Mouse (Mus musculus): Measurements from ENCODE around the gene Cacybp.

The Cacybp gene

DNA sequence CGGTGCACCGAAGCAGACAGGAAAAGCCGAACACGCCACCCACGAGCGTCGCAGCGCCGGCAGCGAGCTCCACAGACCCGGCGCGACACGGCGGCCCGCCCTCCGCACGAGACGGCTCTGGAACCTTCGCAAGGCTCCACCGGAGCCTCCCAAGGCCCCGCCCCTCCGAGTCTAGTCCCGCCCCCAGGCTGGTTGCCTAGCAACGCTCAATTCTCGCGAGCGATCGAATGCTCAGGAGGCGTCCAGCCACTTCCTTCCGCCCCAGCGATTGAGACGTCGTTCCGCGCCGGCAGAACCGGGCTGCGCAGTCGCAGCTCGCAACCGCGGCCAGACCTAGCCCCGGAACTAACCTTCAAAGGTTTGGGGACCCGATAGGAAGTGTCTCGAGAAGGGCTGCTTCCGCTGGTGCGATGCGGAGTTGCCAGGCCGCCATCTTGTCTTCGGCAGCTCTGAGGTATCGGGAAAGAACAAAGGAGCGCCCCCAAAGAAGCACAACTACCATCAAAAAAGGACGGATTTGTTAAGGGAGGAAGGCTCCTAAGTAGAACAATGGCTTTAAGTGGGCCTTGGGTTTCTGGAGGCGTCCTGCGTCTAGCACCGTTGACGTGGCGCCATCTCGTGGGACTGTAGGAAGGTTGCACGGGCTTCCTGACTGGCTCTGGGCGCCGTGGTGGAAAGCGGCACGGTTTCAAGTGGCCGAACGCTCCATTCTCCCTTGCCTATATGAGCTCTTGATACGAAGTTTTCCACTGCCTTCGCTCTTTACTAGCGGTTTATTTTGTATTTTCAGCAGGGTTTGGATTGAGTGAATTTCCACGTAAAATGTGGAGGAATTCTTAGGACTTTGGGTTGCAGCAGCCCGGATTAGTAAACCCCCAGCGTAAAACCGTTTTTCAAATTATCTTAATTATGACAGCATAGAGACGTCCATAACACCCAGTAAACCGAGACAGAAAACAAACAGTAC lies at the start of gene Cacybp:
Cacybp (minus strand) TSS at position 173 of the 967 bp plus-strand sequence.
- peak; percentile 100 for DNase-seq (ENCODE audit: low spot score in 2 of 2)

DNA sequence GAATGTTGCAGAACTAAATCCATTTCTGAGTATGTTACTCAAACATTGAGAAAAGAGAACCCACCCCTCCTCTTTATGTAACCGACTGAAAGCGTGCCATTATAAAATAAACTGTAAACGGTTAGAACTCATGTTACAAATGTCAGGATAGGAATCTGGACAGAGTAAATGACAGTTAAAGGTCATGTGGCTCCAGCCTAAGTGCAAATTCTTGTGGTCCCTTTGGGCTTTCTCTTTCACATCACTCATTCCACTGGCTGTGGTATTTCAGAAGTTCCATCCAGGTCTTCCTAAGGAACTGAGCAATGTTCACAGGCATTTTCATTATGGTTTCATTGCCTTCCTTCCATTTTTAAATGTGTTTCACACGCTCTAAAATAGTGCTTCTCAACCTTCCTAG lies 49.7 kb upstream of the Cacybp start:
- DNase-seq (ENCODE audit: low spot score in 2 of 2), result no peak

DNA sequence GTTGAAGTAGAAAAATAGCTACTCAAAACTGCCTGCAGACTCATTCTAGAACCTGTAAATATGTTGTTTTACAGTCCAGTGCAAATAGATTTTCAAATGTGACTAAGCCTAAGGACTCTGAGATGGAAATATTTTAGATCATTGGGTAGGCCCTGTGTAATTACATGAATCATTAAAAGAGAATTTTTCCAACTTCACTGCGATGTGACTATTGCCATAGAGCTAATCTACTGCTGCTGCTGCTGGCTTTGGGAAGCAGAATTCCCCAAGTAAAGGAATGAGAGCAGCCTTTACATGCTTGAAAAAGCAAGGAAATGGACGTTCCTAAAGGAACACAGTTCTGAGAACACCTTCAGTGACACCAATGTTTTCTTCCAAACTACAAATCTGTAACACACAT lies 49.2 kb upstream of the Cacybp start:
- no peak for DNase-seq (ENCODE audit: low spot score in 2 of 2)

DNA sequence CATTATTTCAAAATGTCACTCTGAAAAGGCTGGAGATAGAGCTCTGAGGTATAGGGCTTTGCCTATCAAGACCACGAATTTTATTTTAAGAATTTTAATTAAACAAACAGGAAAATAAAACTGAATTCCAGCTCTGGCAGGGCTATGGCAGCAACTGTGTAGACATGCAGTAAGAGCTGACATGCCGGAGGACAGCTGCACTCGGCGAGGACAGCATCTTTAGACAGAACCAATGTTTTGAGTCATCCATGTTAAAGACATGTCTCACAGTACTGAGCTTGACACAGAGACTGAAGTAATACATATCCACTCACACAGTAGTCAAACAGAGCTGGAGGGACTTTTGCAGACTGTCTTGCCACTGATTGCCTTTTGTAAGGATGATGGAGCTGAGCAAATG lies 47.9 kb upstream of the Cacybp start:
- no peak for DNase-seq (ENCODE audit: low spot score in 2 of 2)

DNA sequence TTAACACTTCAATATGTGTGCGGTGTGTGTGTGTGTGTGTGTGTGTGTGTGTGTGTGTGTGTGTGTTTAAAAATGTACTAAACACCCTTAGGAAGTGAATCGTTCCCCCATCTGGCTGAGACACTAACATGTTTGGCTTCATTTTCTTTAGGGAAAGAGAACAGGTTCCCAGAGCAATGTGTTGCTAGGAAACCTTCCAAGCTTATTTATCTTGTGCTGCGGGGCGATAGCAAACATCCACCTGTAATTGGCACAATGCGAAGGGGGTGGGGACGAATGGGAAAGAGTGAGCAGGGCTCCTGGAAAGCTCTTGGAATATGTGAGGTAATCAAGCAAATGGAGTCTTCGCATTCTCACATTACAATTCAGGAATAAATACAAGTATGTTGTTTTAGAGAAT lies 47.2 kb upstream of the Cacybp start:
- DNase-seq (ENCODE audit: low spot score in 2 of 2), result no peak

DNA sequence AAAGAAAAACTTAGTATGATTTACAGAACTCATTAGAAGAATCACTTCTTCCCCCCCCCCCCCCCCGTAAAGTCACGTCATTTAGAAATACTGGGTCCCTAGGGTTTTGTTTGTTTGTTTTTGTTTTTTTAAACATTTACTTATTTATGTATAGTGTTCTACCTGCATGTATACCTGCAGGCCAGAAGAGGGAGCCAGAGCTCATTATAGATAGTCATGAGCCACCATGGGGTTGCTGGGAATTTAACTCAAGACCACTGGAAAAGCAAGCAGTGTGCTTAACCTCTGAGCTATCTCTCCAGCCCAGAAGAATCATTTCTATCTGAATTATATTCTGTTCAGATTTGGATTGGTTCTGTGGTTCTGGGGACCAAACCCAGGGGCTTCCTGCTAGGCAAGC lies 40.4 kb upstream of the Cacybp start:
- DNase-seq (ENCODE audit: low spot score in 2 of 2), result no peak

DNA sequence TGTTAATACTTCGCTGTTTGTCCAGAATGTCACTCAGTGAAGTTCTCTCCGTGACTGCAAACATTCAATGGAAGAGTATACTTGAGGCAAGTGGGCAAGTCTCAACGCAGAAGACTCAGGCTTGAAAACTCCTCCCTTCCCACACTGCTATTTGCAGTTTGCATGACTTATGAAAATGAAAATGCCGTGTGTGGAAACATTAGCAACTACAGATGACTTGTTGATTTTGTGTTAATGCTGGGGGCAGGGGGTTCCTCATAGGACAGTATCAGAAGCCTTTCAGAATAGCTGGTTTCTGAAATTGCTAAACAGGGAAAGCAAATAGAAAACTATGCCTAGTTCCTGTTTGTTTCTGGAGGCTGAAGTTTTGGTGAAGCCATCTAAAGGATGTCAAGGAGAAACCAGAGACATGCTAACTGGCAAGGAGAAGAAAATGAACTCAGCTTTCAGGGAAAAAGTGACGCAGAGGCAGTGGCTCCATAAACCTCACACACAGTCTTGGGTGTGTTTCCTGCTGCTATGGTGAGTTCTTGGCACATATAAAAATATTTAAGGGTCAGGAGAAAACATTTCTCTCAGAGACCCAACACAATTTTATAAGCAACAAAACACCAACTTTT lies 38.8 kb upstream of the Cacybp start:
- no peak for DNase-seq (ENCODE audit: low spot score in 2 of 2)

DNA sequence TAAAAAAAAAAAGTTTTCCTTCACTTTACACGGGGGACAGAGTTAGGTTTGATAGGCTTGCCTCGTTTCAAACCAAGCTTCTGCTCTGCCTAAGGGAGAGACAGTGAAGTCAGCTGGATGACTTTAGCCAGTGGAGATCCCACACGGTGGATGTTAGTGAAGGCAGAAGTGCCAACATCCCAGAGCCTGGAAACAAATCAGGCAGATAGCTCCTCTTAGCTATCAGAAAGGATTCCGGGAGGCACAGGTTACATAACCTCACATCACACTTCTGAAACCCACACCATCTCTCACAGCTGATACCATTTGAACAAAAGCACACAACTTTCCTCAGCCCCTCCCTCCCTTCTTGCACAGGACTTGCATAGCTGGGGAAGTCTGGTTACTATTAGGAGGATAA lies 38.1 kb upstream of the Cacybp start:
- no peak for DNase-seq (ENCODE audit: low spot score in 2 of 2)

DNA sequence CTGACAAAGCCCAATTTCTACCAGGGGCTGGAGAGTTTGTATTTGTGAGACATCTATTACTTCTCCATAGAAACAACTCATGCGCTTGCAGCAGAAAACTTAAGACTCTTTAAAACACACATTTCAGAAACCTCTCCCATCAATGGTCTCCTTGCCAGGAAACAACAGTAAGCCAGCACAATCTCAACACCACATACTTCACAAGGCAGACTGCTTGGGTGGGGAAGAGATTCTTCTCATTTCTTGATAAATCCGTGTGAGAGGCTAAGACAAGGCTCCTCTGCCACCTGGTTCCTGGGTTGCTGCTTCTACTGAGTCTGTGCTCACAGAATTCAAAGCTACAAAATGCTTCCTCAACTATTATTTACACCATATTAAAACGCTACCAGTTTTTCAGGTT lies 37.1 kb upstream of the Cacybp start:
- no peak for DNase-seq (ENCODE audit: low spot score in 2 of 2)

DNA sequence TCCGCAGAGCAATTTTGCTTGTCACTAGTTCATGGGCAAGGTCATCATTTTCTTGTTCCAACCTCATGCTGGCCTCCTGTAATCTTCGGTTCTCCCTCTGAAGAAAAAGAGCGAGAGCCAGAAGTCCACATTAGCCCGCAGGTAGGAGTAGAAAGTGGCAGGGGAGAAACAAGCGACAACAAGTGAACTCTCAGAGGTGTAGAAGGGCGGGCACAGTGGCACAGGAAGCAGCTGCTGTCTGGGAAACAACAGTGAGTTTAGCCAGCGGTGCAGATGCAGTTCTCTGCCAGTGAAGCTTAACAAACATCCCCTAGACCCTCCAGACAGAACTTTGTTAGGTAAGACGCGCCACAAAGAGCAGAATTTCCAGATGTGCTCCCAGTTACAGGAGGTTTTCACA lies 34.8 kb upstream of the Cacybp start:
- DNase-seq (ENCODE audit: low spot score in 2 of 2), result peak; percentile 28 to 67

DNA sequence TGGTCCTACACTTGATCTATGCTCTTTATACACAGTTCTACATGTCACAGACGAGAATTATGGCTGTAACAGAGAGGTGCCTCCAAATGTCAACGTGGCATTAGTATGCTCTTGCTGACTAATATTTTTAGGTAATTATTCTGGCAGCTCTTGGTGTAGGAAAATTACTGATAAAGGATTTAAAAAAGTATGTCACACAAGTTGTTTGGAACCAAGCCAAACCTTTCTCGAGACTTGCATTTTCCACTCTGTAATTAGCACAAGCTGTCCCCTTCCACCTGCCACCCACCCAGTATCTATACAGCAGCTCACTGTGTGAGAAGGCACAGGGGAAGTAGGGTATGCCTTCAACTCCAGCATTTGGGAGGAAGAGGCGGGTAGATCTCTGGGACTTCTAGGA lies 34.2 kb upstream of the Cacybp start:
- DNase-seq (ENCODE audit: low spot score in 2 of 2), result no peak

DNA sequence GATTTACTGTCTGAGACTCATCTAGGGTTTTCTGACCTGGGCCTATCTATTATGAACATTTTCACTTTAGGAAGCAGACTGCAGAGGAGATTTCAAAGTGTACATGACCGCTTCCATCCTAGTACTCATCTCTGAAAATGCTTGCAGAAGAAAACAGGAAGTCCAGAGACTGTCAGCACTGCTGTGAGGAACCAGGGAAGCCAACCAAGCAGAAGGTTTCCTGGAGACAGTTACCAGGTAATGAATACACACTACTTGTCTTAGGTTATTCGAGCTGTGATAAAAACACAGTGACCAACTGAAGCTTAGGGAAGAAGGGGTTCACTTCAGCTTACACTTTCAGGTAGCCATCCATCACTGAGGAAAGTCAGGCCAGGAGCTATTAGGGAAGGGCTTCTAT lies 33.3 kb upstream of the Cacybp start:
- no peak for DNase-seq (ENCODE audit: low spot score in 2 of 2)

DNA sequence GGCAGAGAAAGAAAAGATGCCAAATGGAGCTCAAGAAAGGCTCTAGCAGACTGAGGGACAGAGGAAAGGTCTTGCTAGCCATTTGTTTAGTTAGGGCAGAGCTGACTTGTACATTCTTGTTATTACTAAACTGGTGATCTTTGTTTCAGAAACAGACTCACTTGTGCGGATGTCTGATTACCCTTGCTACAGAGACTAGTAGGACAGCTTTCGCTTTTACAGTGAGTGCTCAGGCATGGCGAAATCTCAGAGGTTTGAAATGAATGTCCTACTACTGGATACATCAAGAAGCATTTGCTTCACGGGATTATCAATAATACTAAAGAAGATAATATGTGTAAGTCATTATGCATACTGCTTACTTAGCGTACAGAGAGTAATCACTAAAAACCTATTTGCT lies 32.0 kb upstream of the Cacybp start:
- DNase-seq (ENCODE audit: low spot score in 2 of 2), result peak in 1 of 2 experiments; percentile 2

DNA sequence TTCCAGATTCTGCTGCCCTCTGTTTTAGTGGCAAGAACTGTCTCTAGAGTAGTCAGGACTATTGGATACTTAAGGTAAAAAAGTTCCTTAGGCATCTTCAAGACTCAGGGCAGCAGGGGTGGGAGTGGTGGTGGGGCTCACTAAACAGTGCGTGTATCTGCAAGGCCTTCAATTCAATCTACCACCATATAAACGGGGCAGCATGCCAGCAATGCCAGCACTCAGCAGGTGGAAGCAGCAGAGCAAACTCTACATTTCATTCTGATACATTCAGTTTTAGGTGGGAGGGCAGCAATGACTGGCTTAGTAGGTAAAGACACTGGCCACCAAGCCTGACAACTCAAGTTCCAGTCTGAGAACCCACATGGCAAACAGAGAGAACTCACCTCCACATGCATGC lies 27.4 kb upstream of the Cacybp start:
- DNase-seq (ENCODE audit: low spot score in 2 of 2), result no peak

DNA sequence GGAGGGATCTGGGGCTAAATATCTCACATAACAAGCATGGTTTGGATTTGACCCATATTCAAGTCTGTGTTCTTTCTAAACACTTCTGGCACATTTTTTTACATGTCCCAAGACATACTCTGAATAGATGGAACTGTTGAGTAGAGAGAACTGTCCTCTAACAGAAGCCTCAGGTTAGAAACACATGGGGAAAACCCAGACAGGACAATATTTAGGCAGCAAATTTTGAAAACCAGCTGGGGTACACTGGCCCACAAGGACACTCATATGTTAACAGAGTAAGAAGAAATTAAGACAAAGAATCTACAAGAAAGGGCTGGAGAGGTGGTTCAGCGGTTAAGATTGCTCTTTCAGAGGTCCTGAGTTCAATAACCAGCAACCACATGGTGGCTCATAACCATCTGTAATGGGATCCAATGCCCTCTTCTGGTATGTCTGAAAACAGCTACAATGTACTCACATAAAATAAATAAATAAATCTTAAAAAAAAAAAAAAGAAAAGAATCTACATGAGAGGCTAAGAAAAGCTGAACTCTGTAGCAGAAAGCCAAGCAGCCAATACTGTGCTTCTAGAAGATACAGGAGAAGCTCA lies 26.3 kb upstream of the Cacybp start:
- DNase-seq (ENCODE audit: low spot score in 2 of 2), result no peak

DNA sequence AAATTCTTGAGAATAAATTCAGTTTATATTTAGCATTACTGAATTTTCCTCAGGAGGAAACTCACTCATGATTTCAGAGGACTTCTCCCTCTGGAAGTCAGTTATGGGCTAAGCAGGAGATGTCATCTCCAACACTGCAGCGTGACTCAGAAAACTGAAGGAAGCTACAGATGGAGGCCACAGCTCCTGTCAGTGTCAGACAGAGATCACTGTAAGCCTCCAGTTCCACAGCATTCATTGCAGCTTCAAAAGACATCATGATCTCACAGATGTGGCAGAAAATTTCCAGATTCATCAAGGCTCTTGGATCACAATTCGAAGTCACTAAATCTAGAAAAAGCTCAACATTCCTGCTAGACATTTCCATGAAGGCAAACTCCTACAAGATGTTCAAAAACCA lies 25.3 kb upstream of the Cacybp start:
- no peak for DNase-seq (ENCODE audit: low spot score in 2 of 2)

DNA sequence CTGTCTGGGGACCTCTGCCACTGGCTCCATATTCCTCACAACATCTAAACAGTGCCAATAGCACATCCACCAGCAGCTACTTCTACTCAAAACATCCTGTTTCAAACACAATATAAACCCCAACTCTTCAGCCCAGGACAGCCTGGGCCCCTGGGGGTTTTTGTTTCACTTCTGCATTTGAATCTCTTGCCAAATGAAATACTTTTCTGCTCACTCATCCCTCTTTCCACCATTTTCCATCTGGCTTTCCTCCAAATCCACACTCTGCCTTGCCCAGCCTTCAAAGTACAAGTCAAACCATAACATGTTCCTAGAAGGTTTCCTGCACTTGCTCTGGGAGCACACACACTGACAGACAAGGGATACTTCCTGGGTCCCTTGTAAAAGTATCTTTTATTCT lies 21.2 kb upstream of the Cacybp start:
- DNase-seq (ENCODE audit: low spot score in 2 of 2), result peak; percentile 39 to 64

DNA sequence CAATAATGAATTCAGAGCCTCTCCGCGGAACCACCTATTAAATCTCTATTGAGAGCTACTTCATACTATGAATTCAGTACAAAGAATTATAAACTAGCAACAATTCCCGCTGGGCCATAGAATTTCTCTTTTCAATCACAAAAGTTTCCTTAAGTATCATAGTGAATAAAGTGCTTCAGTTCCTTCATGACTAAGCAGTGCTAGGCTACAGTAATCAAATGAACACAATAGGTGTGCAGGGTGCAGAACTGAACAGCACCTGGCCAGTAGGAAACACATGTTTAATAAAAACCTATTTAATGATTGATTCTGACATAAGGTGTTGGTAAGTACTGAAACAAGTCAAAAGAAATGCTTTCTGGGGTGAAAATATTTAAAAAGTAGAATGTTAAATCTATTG lies 19.4 kb upstream of the Cacybp start:
- no peak for DNase-seq (ENCODE audit: low spot score in 2 of 2)

DNA sequence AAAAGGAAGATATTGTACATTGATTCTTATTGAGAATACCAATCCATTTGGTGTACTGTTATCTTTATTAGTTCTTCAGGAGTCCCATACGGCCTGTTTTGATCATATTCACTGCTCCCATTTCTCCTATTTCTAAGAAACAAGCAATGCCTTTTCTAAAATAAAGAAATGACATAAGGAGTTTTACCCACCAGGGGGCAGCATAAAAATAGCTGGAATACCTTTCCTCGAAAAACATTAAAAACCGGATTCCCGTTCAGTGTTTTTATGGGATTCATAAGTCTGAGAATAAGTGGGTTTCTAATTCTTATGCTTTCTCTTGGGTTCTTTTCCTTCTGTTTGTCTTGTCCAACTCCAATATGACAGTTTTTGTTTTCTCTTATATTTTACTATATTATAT lies 18.3 kb upstream of the Cacybp start:
- no peak for DNase-seq (ENCODE audit: low spot score in 2 of 2)

DNA sequence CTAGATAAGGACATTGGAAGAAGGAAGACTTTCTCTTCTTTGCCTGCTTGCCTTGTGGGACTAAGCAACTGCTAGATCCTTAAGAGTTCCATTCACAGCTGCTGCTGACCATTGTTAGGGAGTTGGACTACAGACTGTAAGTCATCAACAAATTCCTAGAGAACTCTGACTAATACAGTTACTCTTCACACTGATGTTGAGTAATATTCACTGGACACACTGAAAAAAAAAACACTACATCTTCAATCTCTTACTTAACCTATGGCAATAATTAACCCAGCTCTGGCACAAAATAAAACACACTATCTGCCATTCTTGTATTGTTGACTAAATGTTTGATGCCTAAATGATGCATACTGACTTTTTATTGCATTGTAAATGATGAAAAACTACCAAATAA lies 15.2 kb upstream of the Cacybp start:
- no peak for DNase-seq (ENCODE audit: low spot score in 2 of 2)

DNA sequence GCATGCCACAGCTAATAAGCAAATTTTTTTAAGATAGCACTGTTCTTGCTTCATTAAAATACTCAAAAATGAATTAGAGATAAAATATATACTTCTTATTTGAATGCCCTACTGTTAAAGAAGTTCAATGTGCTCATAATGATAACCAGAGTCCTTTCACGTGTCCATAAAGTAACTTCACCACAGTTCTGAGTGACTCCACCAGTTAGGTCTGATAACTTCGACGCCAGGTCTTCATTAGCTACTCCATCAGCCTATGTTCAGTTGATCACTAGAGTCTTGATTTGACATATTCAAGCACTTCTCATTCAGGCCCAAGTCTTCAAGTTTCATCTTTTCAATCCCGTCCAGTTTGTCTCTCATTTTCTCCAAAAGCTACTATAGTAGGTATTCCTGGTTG lies 14.5 kb upstream of the Cacybp start:
- no peak for DNase-seq (ENCODE audit: low spot score in 2 of 2)

DNA sequence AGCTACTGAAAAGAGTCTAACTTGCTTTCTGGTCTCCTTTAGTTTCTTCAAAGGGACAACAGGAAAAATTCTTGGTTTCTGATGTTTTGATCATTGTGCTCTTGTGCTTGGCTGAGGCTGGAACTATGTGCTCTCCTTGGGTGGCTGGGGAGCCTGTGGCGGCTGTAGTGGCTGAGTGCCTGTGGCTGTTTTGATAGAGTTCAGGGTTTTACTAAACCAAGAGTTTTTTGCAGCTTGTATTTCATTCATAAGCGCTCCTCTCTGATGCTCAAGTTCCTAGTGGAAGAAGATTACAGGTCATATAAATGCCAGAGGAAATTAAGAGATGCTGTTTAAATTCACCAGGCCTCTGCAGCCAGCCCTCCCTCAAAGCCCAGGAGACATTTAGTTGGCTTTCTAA lies 11.4 kb upstream of the Cacybp start:
- no peak for DNase-seq (ENCODE audit: low spot score in 2 of 2)

DNA sequence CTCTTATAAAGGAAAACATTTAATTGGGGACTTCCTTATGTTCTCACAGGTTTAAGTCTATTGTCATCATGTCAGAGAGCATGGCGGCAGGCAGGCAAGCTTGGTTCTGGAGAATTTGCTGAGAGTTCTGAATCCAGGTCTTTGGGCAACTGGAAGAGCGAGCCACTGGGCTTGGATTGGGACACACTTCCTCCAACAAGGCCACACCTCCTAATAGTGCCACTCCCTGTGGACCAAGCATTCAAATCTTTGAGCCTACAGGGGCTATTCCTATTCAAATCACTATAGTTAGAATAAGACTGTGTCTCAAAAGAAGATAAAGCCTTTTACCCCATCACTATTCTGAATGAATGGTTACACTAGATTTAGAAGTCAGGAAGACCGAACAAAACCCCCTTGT lies 5.2 kb upstream of the Cacybp start:
- no peak for DNase-seq (ENCODE audit: low spot score in 2 of 2)
